Comparison of ENCODE assay signal across 8 mouse cellular contexts in the genomic region with DNA sequence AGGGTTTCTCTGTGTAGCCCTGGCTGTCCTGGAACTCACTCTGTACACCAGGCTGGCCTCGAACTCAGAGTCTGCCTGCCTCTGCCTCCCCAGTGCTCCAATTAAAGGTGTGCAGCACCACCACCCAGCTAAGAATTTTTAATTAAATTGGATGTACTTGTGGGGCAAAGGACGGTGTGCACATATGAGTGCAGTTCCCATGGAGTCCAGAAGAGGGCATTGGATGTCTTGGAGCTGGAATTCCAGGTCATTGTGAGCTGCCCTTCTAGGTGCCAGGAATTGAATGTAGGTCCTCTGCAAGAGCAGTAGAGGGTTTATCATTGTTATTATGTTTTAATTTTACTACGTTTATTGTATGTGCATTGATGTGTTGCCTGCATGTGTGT. TPM values are rescaled to one million over a fixed set of nuclear protein-coding genes. Genes with fewer than 3 reads are reported as not detected.
DNase-seq lines count a peak whose midpoint lies in the region; ATAC-seq lines count a peak whose summit lies in the region.

No protein-coding gene starts in this region.

- H3K27ac ChIP-seq in liver, embryonic 16.5 days (ENCODE audit: low read length), result 0 out of 2 replicates have a peak overlapping the region, but pooled peaks have one; percentile 19

- H3K4me1 ChIP-seq in liver, embryonic 16.5 days (ENCODE audit: control insufficient read depth, low read depth, low read length), result peaks cover 15% of the 10 kb centered on the region

- no peaks in the 10 kb centered on the region for H3K9me3 ChIP-seq in liver, embryonic 16.5 days (replicated peaks; ENCODE audit: control insufficient read depth, low read length)

- no peaks in the 10 kb centered on the region for H3K27me3 ChIP-seq in liver, embryonic 16.5 days (ENCODE audit: control insufficient read depth, insufficient read depth, low read depth, low read length)

- ATAC-seq in liver, embryonic 16.5 days (ENCODE audit: low read depth), result no peak
- ATAC-seq in activated CD4-positive, CD25-positive, alpha-beta regulatory T cell, adult 4 months, result no peak

- DNase-seq in adrenal gland, postnatal 14 days, result peak; percentile 67
- DNase-seq in adrenal gland, adult 2 months, result no peak
- peak; percentile 39 to 43 for DNase-seq in right cerebral cortex, adult 2 months (ENCODE audit: low spot score in 2 of 2)
- no peak for DNase-seq in right cerebral cortex, postnatal 36 days (ENCODE audit: low spot score in 2 of 2)
- DNase-seq in forelimb bud, embryonic 11.5 days (ENCODE audit: low read depth, low spot score), result peak; percentile 48
- no peak for DNase-seq in spleen, postnatal 4 days (ENCODE audit: low spot score in 2 of 2)

- WGBS in liver, embryonic 16.5 days (ENCODE audit: insufficient replicate concordance), result 12% methylated on average over 3 of the region's 3 CpGs

- no peak overlapping the region for H3K4me3 ChIP-seq in liver, embryonic 16.5 days (ENCODE audit: low read depth, low read length)

- H3K4me2 ChIP-seq in liver, embryonic 16.5 days (ENCODE audit: low read depth, low read length), result peak overlapping the region; percentile 38

- no peaks in the 10 kb centered on the region for H3K36me3 ChIP-seq in liver, embryonic 16.5 days (ENCODE audit: control insufficient read depth, insufficient read depth)

- no peak overlapping the region for H3K9ac ChIP-seq in liver, embryonic 16.5 days (ENCODE audit: low read depth, low read length)

RNA-seq across cellular contexts. Expression of a gene that starts 3.4 kb away (rescaled TPM):
- total RNA-seq in adrenal gland, postnatal 14 days (2021), result 181 and 188 TPM in 2 replicates
- total RNA-seq in adrenal gland, adult 2 months (2021), result 100 to 1,000 TPM; 117 to 132 TPM
- 156 and 170 TPM in 2 replicates for polyA plus RNA-seq in adrenal gland, adult 2 months (2012; rRNA removed)
- 8.7 and 8.8 TPM in 2 replicates for polyA plus RNA-seq in liver, embryonic 16.5 days (2015; fragmentation: Nextera tagmentation; extraction: Ambion mirVana)
- 10 to 100 TPM; 68.7 to 90.3 TPM for polyA plus RNA-seq in activated CD4-positive, CD25-positive, alpha-beta regulatory T cell, adult 4 months (2017; shearing (Covaris generic))

RNA-seq across cellular contexts. Expression of a gene that starts 18.7 kb away (rescaled TPM):
- 98.2 and 112 TPM in 2 replicates for total RNA-seq in adrenal gland, postnatal 14 days (2021)
- total RNA-seq in adrenal gland, adult 2 months (2021), result 100 to 1,000 TPM in 1 of 2 experiments, 10 to 100 TPM in 1; 92.5 to 170 TPM
- 182 and 243 TPM in 2 replicates for polyA plus RNA-seq in adrenal gland, adult 2 months (2012; rRNA removed)
- polyA plus RNA-seq in liver, embryonic 16.5 days (2015; fragmentation: Nextera tagmentation; extraction: Ambion mirVana), result 28.4 and 28.6 TPM in 2 replicates
- polyA plus RNA-seq in activated CD4-positive, CD25-positive, alpha-beta regulatory T cell, adult 4 months (2017; shearing (Covaris generic)), result 100 to 1,000 TPM; 230 to 231 TPM

RNA-seq across cellular contexts. Expression of a gene that starts 27.6 kb away (rescaled TPM):
- 19.5 and 23.8 TPM in 2 replicates for total RNA-seq in adrenal gland, postnatal 14 days (2021)
- total RNA-seq in adrenal gland, adult 2 months (2021), result 10 to 100 TPM; 21.8 to 38.7 TPM
- polyA plus RNA-seq in adrenal gland, adult 2 months (2012; rRNA removed), result 22.6 and 38.9 TPM in 2 replicates
- polyA plus RNA-seq in liver, embryonic 16.5 days (2015; fragmentation: Nextera tagmentation; extraction: Ambion mirVana), result 7.9 TPM in 2 replicates
- polyA plus RNA-seq in activated CD4-positive, CD25-positive, alpha-beta regulatory T cell, adult 4 months (2017; shearing (Covaris generic)), result 10 to 100 TPM; 23.1 to 26.5 TPM

RNA-seq across cellular contexts. Expression of a gene that starts 27.8 kb away (rescaled TPM):
- total RNA-seq in adrenal gland, postnatal 14 days (2021), result 81.0 and 87.7 TPM in 2 replicates
- total RNA-seq in adrenal gland, adult 2 months (2021), result 100 to 1,000 TPM in 1 of 2 experiments, 10 to 100 TPM in 1; 99.9 to 121 TPM
- 31.8 and 33.5 TPM in 2 replicates for polyA plus RNA-seq in adrenal gland, adult 2 months (2012; rRNA removed)
- polyA plus RNA-seq in liver, embryonic 16.5 days (2015; fragmentation: Nextera tagmentation; extraction: Ambion mirVana), result 47.6 and 49.5 TPM in 2 replicates
- polyA plus RNA-seq in activated CD4-positive, CD25-positive, alpha-beta regulatory T cell, adult 4 months (2017; shearing (Covaris generic)), result 10 to 100 TPM; 28.2 to 29.8 TPM

Comparison
In these comparisons a context has a peak if more than half of its experiments do, and no peak if none do; other contexts are left out.
1. DNase-seq: peak in adrenal gland, postnatal 14 days (single experiment), right cerebral cortex, adult 2 months (2 of 2) and forelimb bud, embryonic 11.5 days (single experiment); none in adrenal gland, adult 2 months (single experiment), right cerebral cortex, postnatal 36 days (0 of 2) and spleen, postnatal 4 days (0 of 2).